Mouse (Mus musculus) left cerebral cortex, adult 8-10 months (tissue): Measurements from ENCODE around the gene Pgap3. TPM values are rescaled to one million over a fixed set of nuclear protein-coding genes. Genes with fewer than 3 reads are reported as not detected.

Experiments used
- DNase-seq, 2 experiments: peaks; one replicate each; pipeline ENCODE4 v3.0.0; 2022; ENCODE audit warnings: low spot score in 2 of 2
- total RNA-seq, 4 experiments: library from RNA; stranded (reverse); gene quantifications; 2 replicates each; pipeline ENCODE4 v1.2.4; 2022

The Pgap3 gene
- total RNA-seq, 4 experiments from 2014 or later: 8.5 to 11.1 (median 9.9) TPM

DNA sequence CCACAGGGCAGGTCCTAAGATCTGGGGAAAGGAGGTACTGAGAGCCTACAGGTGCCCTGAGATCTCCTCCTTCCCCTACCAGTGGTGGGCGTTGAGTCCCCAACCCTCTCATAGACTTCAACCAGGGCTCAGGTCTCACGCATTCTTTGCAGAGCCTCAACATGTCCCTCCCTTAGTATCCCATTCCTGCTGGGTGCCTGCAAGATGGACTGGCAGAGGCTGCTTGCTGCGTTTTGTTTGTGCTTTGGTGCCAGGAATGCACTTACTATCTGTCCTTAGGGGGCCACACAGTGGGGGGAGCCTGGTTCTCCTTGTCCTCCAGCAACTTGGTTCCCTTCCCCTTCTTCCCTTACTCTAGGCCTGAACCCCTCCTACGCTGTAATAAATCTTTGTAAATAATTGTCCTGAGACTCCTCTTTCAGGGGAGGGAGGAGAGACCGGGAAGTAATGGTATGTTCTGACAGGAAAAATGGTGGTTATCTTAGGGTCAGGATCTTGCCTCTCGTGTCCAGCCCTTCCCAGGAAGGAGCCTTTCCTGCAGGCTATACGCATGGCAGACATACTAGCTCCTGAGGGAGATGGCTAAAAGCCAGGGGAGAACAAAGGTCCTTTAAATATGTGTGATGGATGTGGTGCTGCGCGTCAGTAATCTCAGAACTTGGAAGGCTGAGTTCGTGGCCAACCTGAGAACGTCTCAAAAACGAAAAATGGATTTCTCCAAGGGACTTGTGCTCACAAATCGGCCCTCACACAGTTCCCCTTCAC is 42.7 kb downstream of the Pgap3 start:
- no peak for DNase-seq

DNA sequence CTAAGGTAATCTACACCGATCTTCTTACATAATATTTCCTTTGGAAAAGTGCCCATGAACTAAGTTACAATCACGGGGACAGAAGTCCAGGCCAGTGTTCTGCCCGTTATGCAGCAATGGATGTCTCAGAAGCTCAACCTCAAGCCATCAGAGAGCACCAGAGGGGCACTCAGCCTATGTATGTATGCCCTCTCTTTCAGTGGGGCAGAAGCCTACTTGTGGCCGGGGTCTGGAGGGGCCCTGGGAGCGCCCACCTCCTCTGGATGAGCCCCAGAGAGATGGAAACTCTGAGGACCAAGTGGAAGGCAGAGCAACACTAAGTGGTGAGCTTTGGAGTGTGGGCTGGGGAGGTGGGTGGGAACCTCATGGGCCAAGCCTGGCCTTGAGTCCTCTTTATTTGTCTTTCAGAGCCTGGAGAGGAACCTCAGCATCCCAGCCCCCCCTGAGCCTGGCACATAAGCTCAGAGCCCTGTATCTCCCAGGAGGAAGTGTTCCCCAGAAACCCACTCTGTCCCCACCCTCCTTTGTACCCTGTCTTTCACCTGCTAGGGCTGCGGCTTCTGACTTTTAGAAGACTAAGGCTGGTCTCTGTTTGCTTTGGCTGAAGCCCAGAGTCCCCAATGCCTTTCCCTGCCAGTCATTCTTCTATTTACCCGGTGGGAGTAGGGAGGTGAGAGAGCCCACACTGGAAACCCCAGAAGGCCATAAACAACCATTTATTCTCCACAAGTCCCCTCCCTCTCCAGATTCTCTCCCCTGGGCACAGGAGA is 43.5 kb downstream of the Pgap3 start:
- DNase-seq: no peak

DNA sequence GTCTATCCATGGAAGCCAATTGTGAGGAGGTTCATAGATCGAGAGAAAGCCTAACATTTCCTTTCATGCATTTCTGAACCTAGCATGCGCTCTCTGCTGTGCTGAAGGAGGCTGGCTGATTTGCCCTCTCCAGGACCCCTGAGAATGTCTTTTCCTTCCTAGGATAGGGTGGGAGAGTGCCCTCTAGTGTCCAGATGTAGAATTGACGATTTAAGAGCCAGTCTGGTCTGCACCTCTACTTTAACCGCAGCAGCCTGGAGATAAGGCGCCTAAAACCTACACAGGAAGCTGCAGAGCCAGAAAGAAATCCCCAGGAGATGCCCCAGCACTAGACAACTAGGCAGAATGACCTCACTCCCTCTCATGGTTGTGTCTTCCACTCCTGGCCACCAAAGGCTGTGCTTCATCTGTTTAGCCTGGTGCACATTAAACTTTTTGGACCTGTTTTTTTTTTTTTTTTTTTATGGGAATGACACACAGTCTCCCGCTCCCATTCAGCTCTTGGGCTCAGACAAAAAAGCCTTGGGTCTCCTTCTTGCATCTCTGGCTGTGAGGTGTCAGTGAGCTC is 44.5 kb downstream of the Pgap3 start:
- no peak for DNase-seq

DNA sequence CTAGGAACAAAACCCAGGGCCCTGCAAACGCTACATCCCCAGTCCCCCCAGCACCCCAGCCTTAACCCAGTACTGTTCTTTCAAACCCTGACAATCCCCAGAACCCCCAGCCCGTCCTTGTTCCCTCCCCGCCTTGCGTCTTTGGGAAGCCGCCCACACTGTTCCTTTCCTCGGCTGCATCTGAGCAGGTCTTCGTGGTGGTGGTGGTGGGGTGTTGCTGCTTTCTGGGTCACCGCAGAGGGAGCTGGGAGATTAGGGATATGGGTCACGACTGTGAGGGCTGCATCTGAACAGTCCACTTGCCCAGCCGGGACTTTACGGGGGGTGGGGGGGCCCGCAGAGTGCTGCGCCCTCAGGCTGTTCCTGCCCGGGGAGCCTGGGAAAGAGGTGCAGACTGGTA is 45.8 kb downstream of the Pgap3 start:
- no peak for DNase-seq

DNA sequence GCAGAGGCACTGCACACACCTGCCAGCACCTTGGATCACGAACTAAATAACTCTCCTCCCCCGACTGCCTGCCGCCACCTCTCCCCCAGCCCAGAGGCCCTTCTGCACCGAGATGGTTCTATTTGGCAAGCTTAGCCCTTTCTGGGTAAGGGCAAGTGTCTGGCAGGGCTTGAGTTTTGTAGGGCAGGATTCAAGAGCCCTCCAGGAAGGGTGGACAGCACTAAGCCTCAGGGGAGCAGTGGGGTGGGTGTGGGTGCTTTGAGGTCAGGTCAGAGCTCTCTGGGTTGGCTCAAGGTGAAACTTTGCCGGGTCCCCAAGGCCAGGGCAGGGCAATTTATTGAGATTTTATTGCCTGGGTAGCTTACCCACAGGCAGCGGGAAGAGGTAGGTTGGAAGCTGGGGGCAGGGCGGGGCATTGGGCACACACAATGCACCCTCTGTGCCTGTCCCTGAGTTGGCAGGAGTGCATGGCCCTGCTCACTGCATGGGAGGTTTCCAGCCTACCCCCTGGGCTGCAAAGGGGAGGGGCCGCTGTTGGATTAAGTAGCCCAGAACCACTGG is 46.6 kb downstream of the Pgap3 start:
- peak in 1 of 2 experiments; percentile 80 for DNase-seq

DNA sequence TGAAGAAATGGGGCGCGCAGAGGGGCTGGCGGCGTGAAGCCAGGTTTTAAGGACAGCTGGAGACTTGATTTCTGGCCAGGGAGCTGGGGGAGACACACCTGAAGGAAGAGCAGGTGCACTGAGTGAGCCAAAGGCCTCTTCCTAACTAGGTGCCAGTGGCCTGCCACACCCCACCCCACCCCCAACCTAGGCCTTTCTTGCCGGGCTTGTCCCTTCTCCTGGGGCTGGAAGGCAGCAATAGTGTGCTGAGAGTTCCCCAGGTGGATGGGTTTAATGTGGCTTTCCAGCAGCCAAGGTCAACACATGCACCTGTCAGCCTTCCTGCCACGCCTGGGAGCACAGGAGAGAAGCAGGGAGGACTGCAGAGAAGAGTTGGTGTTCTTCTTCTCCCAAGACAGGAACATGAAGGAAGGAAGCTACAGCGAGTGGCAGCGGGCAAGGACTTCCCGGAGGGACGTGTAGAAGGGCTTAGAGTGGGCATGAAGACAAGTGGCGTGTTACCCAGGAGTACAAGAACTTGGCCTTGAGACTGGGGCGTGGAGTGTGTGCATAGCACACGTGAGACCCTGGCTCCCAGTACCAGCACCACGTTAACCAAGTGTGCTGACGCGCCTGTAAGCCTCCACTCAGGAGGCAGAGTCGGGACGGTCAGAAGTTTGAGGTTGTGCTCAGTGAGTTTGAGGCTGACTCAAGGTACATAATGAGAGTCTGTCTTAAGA is 47.9 kb downstream of the Pgap3 start:
- DNase-seq: no peak

DNA sequence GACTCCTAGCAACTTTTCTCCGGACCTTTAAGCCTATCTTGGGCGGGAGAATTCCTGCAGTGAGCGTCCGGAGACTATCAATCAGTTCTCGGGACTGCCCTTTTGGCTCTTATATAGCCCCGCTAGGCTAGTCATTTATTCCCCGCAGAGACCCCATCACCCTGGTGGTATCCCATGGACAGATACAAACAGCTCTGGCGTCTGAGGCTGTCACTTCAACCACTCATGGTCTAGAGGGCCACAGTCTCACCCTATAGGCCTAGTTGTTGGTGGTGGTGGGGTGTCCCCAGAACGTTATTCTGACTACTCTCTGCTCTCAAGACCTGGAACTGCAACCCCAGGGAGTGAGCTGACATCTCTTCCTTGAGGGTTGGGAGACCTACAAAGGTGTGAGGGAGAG is 51.0 kb downstream of the Pgap3 start:
- DNase-seq: no peak

DNA sequence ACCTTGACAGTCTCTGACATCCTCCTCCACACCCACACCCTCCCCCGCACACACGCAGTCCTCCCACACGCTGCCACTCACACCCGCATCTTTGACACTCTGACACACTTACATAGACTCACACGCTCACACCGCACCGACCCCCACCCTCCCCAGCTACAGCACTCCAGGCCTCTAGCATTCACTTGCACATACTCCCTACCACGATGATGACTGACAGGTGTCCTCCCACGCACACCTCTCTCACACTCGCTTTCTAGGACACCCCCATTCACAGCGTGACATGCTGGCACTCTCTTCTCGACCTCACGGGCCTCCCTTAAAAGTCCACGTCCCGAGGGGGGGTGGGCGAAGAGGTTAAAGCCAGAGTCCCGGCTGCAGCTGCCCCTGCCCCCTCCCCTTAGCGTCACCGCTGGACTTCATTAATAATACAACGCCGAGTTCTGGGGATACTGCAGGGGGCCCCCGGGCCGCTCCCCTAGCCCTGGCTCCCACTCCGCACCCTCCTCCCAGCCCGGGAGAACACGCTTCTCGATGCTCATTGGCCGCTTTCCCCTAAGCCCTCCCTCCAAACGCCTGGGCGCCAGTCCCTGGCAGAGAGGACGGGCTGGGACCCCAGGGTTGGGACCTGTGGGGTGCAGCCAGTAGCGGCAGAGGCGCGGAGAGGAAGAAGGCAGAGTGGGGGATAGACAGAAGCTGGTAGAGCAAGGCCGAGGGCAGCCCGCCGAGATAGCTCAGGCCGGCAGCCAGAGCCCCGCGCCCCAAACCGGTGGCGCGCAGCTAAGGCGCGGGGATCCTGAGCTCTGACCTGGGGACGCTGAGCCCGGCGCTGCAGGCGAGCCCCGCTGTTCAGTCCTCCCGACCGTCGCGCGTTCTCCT is 52.0 kb downstream of the Pgap3 start, which contains the start of gene Ppp1r1b:
Gene Ppp1r1b, plus strand, starts transcription at position 322 of the 879 bp plus-strand sequence.
- peak in 1 of 2 experiments; percentile 74 for DNase-seq

DNA sequence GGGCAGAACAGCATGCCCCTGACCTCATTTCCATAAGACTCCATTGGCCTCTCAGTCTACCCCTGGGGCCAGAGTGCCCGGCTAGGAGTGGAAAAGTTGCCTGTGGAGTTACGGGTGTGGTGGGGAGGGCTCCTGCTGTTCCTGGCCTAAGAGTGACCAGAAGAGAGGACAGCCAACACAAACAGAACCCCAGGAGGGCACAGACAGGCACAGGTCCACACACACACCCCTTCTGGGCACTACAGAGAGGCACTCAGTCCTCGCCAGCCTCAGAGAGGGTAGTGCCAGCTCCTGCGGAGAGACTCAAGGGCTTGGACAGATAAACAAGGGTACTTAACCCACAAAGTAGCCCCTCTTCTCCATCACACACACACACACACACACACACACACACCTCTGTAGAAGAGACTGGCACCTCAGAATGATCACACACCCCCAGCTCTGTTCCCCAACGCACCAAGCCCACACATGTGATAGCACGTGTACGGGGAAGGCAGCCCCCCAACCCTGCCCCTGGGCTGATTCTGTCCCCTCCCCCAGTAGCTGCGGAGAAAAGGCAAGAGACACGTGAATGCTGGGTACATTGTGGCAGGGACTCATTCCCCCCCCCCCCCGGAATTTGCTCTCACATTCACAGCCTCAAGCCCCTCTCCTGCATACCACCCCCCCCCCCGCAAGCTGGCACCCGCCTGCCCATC is 52.8 kb downstream of the Pgap3 start:
- no peak for DNase-seq

DNA sequence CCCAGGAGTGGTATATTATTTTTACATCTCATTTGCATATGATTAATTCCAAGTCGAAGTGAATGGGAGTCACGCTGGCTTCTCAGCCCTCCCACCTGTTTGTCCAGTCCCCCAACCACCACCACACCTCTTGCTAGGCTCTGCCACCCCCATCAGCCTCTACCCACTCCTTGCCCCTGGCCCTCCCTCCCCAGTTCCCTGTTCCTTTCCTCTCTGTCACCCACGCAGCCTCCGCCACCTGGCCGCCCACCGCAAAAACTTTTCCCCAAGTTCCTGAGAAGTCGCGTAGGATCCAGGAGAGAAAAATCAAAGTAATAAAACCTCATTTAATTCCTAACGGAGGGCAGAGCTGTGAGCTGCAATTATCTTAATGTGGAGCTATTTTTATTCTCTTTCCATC is 54.1 kb downstream of the Pgap3 start:
- no peak for DNase-seq

DNA sequence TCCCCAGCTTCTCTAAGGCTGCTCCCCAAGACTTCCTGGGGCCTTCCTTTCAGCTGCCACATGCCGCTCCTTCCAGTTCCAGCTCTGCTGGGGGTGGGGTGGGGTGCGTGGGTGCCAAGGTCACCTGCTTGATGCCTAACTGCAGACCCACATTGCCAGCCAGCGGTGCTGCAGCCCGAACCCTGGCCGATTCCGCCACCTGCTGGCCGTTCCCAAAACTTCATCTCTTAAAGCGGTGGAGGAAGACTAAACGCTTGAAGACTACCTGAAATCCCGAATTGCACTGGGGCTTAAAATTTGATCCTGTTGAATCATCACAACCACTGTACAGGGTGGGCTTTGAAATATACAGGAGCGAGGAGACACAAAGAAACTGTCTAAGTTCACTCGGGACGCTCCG is 55.0 kb downstream of the Pgap3 start:
- DNase-seq: peak in 1 of 2 experiments; percentile 87

DNA sequence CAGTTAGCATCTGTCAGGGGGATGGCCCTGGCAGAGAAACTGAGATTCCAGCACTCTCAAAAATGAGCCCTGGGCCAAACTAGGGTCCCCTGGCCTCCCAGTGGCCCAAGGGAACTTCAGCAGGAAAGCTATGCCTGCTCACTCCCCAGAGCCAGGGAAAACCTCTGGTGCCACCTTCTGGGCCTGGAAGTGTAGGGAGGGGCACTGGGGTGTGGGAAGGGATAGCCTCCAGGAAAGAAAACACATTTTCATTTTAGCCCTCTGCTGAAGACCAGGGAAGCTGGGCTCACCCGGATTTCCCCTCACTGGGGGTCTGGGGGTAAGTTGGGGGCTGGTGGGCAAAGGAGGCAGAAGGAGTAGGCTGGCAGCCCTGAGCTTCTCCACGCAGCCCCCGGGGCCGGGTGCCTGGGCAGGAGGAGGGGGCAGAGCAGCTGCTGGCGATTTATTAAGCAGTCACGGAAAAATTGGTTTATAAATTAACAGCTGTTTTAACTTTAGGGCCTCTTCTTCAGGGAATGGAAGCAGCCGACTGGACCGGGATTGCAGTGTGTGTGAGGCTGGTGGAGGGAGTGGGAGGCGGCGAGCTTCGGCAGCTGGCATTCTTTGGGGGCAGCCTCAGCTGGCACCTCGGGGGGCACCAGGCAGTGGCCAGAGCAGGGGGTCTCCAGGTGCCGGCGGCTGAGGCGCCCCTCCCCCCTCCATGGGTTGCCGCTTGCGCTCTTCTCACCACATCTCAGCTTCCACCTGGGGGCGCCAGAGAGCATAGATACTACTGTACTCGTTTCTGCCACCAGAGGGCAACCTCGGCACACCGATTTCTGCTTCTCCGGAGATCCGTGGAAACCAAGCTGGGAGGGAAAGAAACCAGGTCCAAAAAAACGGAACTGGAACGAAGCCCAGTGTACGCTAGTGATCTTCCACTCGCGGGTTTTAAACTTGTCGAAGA is 58.0 kb downstream of the Pgap3 start:
- DNase-seq: peak; percentile 84 to 99

DNA sequence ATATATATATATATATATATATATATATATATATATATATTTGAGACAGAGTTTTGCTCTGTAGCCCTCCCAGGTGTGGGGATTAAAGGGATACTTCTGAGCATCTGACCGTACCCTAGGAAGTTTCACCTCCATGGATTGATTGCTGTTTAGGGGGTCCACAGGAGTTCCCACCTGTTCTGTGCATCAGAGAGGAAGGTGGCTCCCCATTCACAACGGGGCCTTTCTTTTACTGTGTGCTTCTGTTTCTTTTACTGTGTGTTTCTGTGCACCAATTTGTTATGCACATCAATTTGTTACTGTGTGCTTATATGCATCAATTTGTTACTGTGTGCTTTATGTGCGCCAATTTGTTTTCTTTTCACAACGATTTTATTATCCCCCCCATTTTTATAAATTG is 59.1 kb downstream of the Pgap3 start:
- no peak for DNase-seq

DNA sequence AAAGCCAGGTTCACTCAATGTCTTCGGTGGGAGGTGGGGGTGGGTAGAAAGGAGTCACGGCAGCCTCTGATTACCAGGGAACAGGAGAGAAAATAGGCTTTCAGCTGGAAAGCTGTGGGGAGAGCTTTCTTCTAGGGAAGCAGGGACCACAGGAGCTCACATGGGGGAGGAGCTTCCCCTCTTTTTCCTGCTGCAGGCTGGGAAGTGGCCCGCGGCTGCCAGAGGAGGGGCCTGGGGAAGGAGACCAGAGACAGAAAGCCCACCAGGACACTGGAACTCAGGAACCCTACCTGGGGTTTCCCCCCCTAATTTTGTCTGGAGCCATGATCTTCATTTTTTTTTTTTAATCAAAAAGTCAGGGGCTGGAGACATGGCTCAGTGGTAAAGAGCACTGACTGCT is 59.7 kb downstream of the Pgap3 start:
- DNase-seq: no peak

DNA sequence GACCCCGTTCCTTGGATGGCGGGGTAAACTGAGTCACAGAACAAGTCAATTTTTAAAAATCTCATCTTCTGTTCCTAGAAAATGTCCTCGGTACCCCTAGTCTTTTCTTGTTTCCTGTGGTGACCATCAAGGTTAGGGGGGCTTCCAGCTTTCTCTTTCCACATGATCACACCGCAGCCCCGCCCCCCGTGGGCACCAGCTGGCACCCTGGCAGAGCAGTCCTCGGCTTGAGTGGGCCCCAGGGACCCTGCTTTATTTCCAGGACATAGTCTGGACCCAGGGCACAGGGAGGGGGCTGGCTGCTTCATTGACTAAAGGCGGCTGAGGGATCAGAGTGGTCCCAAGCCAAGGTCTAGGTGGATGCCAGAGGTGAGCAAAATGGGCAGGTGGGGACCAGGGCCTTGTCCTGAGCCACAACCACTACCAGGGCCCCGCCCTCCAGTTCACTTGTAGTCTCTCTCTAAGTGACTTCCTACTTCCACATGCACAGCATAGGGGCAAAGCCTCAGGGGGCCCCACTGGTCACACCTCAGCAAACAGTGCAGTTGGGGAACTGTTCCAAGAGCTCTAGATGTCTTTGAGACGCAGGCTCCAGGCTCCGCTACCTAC is 60.5 kb downstream of the Pgap3 start:
- DNase-seq: no peak

DNA sequence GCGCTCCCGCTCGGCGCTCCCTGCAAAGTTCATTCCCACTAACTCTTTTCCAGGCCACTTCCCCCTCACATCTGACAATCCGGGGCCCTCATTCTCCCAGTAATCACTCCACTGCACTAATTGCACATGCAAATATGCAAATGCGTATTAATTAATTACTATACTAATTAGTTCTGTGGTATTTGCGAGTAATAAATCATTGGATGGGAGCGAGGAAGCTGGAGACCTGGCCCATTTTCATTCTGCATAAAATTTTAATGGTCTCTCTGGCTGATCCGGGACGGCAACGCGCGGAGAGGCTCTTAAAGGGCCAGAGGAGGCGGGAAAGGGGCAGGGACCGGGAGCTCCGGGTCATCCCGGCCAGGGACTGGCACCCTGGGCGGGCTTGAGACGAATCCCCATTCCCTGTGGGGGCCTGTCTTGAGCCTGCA is 61.2 kb downstream of the Pgap3 start:
- DNase-seq: no peak
